Mouse (Mus musculus) heart, embryonic 10.5 days (tissue): ENCODE results near the gene Pts. TPM values are rescaled to one million over a fixed set of nuclear protein-coding genes. Genes with fewer than 3 reads are reported as not detected.

ENCODE experiments used
- DNase-seq: peaks from one replicate; pipeline ENCODE4 v3.0.0-alpha.2; 2017; ENCODE audit warnings: low spot score
- H3K27ac ChIP-seq: fragments of 300-500 bp; sonication (generic); 2 replicates; pipeline ENCODE4 v1.5.1; 2016; ENCODE audit warnings: mild to moderate bottlenecking
- H3K27me3 ChIP-seq: fragments of 300-500 bp; sonication (generic); 2 replicates; pipeline ENCODE4 v1.6.1; 2016; ENCODE audit warnings: mild to moderate bottlenecking; ENCODE audit not compliant: poor library complexity, insufficient read depth, severe bottlenecking
- H3K36me3 ChIP-seq: fragments of 300-500 bp; sonication (generic); 2 replicates; pipeline ENCODE4 v1.6.1; 2016; ENCODE audit warnings: mild to moderate bottlenecking, moderate library complexity
- H3K4me1 ChIP-seq: fragments of 300-500 bp; sonication (generic); 2 replicates; pipeline ENCODE4 v1.6.1; 2016; ENCODE audit warnings: mild to moderate bottlenecking
- H3K4me3 ChIP-seq: fragments of 300-500 bp; sonication (generic); 2 replicates; pipeline ENCODE4 v1.5.1; 2016; ENCODE audit warnings: mild to moderate bottlenecking, moderate library complexity
- H3K9me3 ChIP-seq: fragments of 300-500 bp; sonication (generic); 2 replicates; pipeline ENCODE4 v1.6.1; 2016; ENCODE audit warnings: mild to moderate bottlenecking, moderate library complexity
- WGBS: fragments of 180-500 bp; shearing (Covaris S2); methylation state at CpG from one replicate; pipeline ENCODE4 v1.1.7; 2016; 5-methylcytosine and 5-hydroxymethylcytosine counted together
- polyA plus RNA-seq: library from polyadenylated mRNA; unstranded; fragments of >200 nt; fragmentation: Nextera tagmentation; extraction: Ambion mirVana; gene quantifications from 2 replicates; pipeline ENCODE4 v1.2.1, GENCODE M21; 2016

Pts gene
- polyA plus RNA-seq, 1 experiment from 2014 or later, result 78.6 TPM

DNA sequence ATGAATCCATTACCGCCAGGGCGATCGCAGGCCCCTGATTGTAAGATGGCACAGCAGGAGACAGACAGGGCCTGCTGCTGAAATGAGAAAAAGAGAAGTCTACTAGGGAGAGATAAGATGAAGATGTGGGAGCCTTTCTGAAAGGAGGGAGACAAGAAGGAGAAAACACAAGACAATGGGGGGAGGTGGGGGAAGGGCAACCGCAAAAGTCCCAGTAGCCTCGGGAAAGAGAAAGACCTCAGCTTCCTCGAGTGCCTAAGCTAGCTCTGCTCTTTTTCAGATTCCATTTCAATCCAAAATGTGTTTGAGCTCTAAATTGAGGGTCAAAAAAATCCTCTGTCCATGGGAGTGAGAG is 32.4 kb downstream of the Pts start:
- H3K4me3 ChIP-seq, result peak overlapping the region; percentile 27
- DNase-seq, result no peak
- 13% methylated on average over 6 of the region's 6 CpGs for WGBS
- H3K4me1 ChIP-seq, result peaks cover 38% of the 10 kb centered on the region
- H3K27me3 ChIP-seq, result no peaks in the 10 kb centered on the region
- H3K36me3 ChIP-seq, result no peaks in the 10 kb centered on the region
- peak overlapping the region; percentile 73 for H3K27ac ChIP-seq
- no peaks in the 10 kb centered on the region for H3K9me3 ChIP-seq

DNA sequence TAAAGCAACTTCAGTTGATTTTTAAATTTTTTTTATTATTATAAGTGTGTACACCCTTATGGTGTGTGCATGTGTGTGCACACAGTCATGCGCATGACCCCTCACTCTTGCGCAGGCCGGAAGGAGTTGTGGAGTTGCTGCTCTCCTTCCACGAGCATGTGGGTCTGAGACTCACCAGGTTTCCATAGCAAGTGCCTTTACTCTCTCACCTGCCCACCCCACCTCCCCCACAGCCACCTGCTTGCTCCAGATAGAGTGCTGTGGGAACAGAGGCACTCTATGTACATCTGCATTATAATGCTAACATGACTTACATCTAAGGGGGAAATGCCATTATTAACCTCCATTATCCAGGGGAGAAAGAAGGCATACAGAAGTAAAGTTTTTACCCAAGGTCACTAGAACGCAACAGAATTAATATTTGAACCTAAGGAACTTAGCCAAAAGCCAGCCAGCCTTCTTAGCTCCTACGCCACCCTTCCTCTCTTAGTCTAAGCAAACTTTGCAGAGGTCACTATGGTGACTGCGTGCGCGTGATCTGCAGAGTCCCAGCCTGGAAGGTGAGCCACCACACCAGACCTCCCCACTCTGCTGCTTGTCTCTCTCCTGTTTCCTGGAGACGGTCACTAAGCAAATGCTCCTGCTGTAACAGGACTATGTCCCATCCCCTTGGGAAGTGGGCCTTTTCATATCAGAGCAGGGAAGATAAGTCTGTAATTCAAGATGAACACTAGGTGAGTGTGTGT is 32.9 kb downstream of the Pts start:
- peak overlapping the region; percentile 73 for H3K27ac ChIP-seq
- H3K36me3 ChIP-seq, result no peaks in the 10 kb centered on the region
- H3K4me3 ChIP-seq, result peak overlapping the region; percentile 27
- no peak for DNase-seq
- no peaks in the 10 kb centered on the region for H3K27me3 ChIP-seq
- no peaks in the 10 kb centered on the region for H3K9me3 ChIP-seq
- peaks cover 37% of the 10 kb centered on the region for H3K4me1 ChIP-seq
- 51% methylated on average over 10 of the region's 10 CpGs for WGBS

DNA sequence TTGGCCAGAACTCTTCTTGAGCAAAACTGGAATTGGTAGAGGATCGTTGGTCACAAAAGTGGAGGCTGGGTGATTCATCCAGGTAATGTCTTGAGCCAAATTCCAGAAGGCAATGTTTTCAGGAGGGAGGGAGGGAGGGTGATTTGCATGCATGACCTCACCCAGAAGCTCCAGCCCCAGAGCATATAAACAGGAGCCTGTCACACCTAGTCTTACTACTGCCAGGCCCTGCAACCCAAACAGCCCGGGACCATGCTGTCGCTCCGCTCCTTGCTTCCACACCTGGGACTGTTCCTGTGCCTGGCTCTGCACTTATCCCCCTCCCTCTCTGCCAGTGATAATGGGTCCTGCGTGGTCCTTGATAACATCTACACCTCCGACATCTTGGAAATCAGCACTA is 34.2 kb downstream of the Pts start, which contains the start of gene Plet1:
Gene Plet1, plus strand, starts transcription at position 215 of the 400 bp plus-strand sequence.
- WGBS, result 76% methylated on average over 6 of the region's 6 CpGs
- Histone ChIP-seq H3K4me3 (no peak within 1 kb of the TSS), H3K36me3 (no peaks in the 10 kb centered on the region), H3K27me3 (no peaks in the 10 kb centered on the region), H3K4me1 (peaks cover 32% of the 10 kb centered on the region), H3K9me3 (no peaks in the 10 kb centered on the region), H3K27ac (peak within 1 kb of the TSS; percentile 73)
- no peak for DNase-seq

DNA sequence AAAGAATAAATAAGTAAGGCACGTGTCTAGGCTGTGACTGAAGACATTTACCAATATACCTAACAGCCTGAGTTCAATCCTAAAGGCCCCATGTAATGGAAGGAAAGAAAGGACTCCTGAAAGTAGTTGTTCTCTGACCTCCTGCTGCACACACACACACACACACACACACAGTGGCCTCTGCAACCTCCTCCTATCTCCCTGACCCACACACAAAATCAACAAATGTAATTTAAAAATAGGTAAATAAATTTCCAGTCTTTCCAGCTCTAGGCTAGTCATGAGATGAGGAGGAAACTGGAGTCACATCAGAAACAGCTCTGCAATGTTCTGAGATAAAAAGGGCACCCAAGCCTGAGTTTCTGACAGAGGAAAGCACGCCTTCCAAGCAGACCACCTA is 34.7 kb downstream of the Pts start:
- Histone ChIP-seq H3K27me3 (no peaks in the 10 kb centered on the region), H3K36me3 (no peaks in the 10 kb centered on the region), H3K4me1 (peaks cover 32% of the 10 kb centered on the region), H3K9me3 (no peaks in the 10 kb centered on the region), H3K4me3 (no peak overlapping the region), H3K27ac (no peak overlapping the region)
- no peak for DNase-seq
- WGBS, result 74% methylated on average over 2 of the region's 2 CpGs

DNA sequence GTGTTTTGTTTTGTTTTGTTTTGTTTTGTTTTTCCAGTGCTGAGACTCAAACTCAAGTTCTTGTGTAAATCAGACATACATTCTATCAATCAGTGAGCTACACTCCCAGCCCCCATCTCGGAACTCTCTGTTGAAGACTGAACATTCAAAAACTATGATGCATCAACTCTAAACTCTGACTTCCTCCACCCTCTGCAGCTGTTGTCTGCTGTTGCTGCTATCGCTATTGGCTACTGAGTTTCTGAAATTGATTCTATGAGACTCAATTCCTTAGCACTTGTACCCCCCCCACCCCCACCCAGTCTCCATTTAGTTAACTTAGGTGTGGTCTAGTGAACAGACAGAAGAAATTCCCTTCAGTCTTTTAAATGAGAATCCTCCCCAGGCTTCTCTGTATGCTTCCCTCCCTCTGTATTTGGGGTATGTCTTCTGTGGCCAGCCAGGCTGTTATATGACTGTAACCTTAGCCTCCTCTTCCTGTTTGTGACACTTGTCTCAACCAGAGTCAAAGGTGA is 36.9 kb downstream of the Pts start:
- H3K9me3 ChIP-seq, result no peaks in the 10 kb centered on the region
- H3K27me3 ChIP-seq, result no peaks in the 10 kb centered on the region; the same call in 1 of the 2 replicates
- H3K4me1 ChIP-seq, result peaks cover 22% of the 10 kb centered on the region
- 81% methylated on average over 2 of the region's 2 CpGs for WGBS
- H3K4me3 ChIP-seq, result no peak overlapping the region
- no peaks in the 10 kb centered on the region for H3K36me3 ChIP-seq
- DNase-seq, result no peak
- H3K27ac ChIP-seq, result no peak overlapping the region

DNA sequence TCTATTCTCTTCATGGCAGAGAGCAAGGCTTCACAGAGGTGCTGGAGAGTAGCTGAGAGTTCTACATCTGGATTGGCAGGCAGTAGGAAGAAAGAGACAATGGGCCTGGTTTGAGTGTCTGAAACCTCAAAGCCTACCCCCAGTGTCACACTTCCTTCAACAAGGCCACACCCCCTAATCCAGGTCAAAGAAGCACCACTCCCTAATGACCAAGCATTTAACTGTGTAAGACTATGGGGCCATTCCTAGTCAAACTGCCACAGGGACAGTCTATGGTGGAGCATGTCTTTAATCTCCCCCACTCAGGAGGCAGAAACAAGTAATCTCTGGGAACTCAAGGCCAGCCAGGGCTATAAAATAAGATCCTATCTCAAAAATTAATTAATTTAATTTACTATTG is 37.7 kb downstream of the Pts start:
- Histone ChIP-seq H3K27me3 (no peaks in the 10 kb centered on the region; the same call in 1 of the 2 replicates), H3K4me1 (peaks cover 15% of the 10 kb centered on the region), H3K4me3 (no peak overlapping the region), H3K27ac (no peak overlapping the region), H3K9me3 (no peaks in the 10 kb centered on the region), H3K36me3 (no peaks in the 10 kb centered on the region)
- no peak for DNase-seq

DNA sequence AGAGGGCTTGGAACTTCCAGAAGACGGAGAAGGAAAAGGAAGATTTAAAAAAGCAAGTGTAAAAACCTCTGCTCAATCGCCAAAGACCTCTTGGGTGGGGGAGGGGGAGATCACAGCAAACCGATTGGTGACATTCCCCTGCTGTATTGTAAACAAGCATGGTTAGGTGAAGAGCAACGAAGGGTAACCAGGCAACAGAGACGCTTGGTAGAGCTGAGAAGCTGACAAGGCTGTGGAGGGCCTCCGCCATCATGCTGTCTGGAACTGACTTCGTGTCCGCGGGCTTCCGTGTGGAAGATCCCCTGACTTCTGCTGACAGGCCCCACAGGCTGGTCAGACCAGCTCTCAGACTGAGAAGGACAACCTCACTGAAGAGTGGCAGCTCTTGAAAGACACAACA is 43.0 kb downstream of the Pts start:
- Histone ChIP-seq H3K4me1 (peaks cover 6% of the 10 kb centered on the region), H3K36me3 (no peaks in the 10 kb centered on the region), H3K27me3 (peaks cover 2% of the 10 kb centered on the region; the same call in 1 of the 2 replicates), H3K27ac (peak overlapping the region; percentile 76), H3K4me3 (peak overlapping the region; percentile 47), H3K9me3 (no peaks in the 10 kb centered on the region)
- WGBS, result 5% methylated on average over 10 of the region's 10 CpGs
- no peak for DNase-seq

DNA sequence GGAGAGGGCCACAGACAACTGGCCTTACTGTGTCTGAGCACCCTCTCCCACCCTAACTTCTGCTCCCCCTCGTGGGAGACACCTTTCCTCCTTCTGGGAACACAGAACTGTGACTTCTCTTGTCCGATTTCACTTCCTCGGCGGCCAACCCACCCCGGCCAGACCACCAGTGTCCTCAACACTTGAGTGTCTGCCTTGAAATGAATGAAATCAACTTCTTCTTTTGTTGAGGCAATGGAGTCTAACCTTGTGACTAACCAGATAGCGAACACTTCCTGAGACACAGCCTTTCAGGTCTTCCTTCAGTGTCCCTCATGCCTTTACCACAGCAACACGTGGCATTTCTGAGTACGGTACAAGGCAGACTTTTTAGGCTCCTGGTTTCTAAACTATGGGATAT is 45.8 kb downstream of the Pts start:
- WGBS, result 82% methylated on average over 8 of the region's 8 CpGs

DNA sequence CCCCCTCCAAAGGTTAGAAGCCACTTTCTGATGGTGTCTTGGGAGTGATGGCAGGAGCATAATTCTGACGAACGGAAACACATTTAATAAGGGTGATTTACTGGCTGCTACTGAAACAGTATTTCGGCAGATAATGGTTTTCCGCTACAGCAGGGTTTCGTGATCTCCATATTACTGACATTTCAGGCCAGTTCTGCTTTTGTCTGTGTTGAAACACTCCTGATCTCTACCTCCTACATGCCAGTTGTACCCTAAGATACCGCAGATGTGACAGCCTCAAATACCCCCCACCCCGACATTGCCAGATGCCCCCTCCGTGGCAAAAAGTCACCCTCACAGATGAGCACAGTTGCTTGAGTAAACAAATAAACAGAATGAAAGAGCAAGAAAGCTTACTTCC is 49.0 kb downstream of the Pts start:
- Histone ChIP-seq H3K27me3 (peaks cover 12% of the 10 kb centered on the region; the same call in 1 of the 2 replicates), H3K27ac (peak overlapping the region; percentile 38; the same call in 1 of the 2 replicates), H3K4me1 (peaks cover 15% of the 10 kb centered on the region), H3K9me3 (no peaks in the 10 kb centered on the region), H3K4me3 (0 out of 2 replicates have a peak overlapping the region, but pooled peaks have one; percentile 6), H3K36me3 (no peaks in the 10 kb centered on the region)
- WGBS, result 24% methylated on average over 8 of the region's 8 CpGs
- DNase-seq, result no peak

More for the DNA sequence above, 45.8 kb downstream of the Pts start:
- Histone ChIP-seq H3K9me3 (no peaks in the 10 kb centered on the region), H3K4me3 (no peak overlapping the region), H3K27ac (no peak overlapping the region), H3K27me3 (peaks cover 3% of the 10 kb centered on the region; the same call in 1 of the 2 replicates), H3K4me1 (peaks cover 15% of the 10 kb centered on the region), H3K36me3 (no peaks in the 10 kb centered on the region)
- no peak for DNase-seq

DNA sequence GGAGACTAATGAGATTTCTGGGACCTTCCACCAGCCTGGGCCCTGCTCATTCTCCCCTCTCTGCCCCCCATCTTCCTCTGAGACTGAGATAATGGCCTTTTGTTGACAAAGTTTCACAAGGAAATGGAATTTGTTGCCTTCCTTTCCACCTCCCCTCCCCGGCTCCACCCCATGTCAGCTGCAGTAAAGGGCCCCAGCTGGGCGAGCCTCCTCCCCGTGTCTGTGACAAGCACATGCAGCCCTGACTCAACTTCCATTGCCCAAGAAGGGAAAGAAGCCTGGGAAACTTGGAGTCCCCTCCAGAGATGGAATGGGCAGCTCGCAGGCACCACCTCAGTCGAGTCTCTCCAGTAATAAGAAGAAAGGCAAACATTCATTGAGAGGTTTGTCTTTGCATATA is 49.7 kb downstream of the Pts start:
- DNase-seq, result no peak
- H3K27ac ChIP-seq, result peak overlapping the region; percentile 38; the same call in 1 of the 2 replicates
- peaks cover 15% of the 10 kb centered on the region for H3K4me1 ChIP-seq
- WGBS, result 13% methylated on average over 5 of the region's 5 CpGs
- 0 out of 2 replicates have a peak overlapping the region, but pooled peaks have one; percentile 6 for H3K4me3 ChIP-seq
- H3K9me3 ChIP-seq, result no peaks in the 10 kb centered on the region
- H3K27me3 ChIP-seq, result peaks cover 12% of the 10 kb centered on the region; the same call in 1 of the 2 replicates
- H3K36me3 ChIP-seq, result no peaks in the 10 kb centered on the region

DNA sequence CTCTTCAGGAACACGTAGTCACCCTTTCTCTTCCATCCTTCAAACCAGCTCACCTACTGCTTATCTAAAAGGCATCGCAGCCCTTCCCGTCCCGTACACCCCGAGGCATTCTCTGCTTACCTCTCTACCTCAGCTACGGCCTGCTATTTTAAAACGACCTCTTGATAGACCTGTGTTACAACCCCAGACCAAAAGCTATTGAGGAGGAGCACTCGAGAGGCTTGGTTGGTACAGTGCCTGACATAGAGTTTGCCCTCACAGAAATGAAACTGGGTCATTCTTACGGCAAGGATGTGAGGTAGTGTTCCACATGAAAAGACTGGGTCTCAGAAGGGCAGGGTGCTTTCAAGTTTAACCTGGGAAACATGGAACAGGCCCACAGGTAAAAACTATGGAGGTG is 51.3 kb downstream of the Pts start:
- DNase-seq, result no peak
- 76% methylated on average over 9 of the region's 9 CpGs for WGBS
- Histone ChIP-seq H3K36me3 (no peaks in the 10 kb centered on the region), H3K4me1 (peaks cover 15% of the 10 kb centered on the region), H3K27me3 (peaks cover 12% of the 10 kb centered on the region; the same call in 1 of the 2 replicates), H3K9me3 (no peaks in the 10 kb centered on the region), H3K4me3 (no peak overlapping the region), H3K27ac (no peak overlapping the region)

DNA sequence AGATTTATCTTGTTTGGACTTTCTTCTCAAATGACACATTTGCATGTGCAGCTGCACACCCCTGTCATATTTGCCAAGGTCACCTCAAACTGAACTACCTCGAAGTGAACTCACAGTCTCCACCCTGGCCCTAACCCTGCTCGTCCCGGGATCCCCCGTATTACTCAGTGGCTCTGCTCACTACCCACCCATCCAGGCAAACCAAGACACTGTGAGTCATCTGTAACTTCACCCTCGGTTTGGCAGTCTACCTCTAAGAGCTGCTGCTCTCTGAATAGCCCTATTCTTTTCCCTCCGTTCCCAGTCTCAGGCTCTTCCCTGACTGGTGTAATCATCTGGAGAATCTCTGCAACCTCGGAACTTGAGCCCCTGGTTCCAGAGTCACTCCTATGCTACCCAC is 51.9 kb downstream of the Pts start:
- no peak overlapping the region for H3K27ac ChIP-seq
- DNase-seq, result no peak
- no peak overlapping the region for H3K4me3 ChIP-seq
- H3K4me1 ChIP-seq, result peaks cover 15% of the 10 kb centered on the region
- peaks cover 12% of the 10 kb centered on the region; the same call in 1 of the 2 replicates for H3K27me3 ChIP-seq
- H3K36me3 ChIP-seq, result no peaks in the 10 kb centered on the region
- no peaks in the 10 kb centered on the region for H3K9me3 ChIP-seq
- 54% methylated on average over 7 of the region's 7 CpGs for WGBS

DNA sequence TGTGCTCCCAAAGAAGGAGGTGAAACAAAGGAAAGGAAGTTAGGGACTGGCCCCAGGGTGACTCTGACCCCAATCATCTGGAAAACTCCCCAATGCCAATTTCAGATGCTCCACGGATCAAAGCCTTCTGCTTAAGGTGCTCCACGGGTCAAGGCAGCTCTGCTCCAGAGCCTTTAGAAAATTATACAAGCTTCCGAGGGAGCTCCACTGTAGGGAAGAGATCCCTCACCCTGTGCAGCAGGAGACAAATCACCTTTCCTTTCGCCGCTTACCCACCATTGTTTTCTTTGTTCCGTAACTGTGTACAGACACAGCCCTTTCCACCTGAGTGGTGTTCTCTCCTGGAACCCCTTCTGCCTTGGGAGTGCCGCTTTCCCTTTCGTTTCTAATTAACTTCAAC is 52.8 kb downstream of the Pts start:
- H3K4me1 ChIP-seq, result peaks cover 24% of the 10 kb centered on the region
- no peak overlapping the region for H3K27ac ChIP-seq
- DNase-seq, result no peak
- no peaks in the 10 kb centered on the region for H3K9me3 ChIP-seq
- no peak overlapping the region for H3K4me3 ChIP-seq
- H3K27me3 ChIP-seq, result peaks cover 12% of the 10 kb centered on the region; the same call in 1 of the 2 replicates
- no peaks in the 10 kb centered on the region for H3K36me3 ChIP-seq
- WGBS, result 77% methylated on average over 8 of the region's 8 CpGs
